Mouse (Mus musculus) brain, embryonic 18.5 days (tissue): ENCODE results near the gene Ghrhr.

Experiments
- DNase-seq: peaks from one replicate; pipeline ENCODE4 v3.0.0-alpha.2; 2012; ENCODE audit warnings: low read depth, low spot score

Gene Ghrhr

GRCm38 (mm10) chr6:55396176-55396575, 20.1 kb downstream of the Ghrhr start:
- peak; percentile 26 for DNase-seq

GRCm38 (mm10) chr6:55396622-55397041, 20.5 kb downstream of the Ghrhr start:
- DNase-seq = no peak

- no peak for DNase-seq
Observed at GRCm38 (mm10) chr6:55398869-55399628, 23.0 kb downstream of the Ghrhr start.

- DNase-seq = peak; percentile 66
Observed at GRCm38 (mm10) chr6:55399910-55400309, 23.8 kb downstream of the Ghrhr start.

GRCm38 (mm10) chr6:55402041-55402776, 26.1 kb downstream of the Ghrhr start:
- no peak for DNase-seq

DNA sequence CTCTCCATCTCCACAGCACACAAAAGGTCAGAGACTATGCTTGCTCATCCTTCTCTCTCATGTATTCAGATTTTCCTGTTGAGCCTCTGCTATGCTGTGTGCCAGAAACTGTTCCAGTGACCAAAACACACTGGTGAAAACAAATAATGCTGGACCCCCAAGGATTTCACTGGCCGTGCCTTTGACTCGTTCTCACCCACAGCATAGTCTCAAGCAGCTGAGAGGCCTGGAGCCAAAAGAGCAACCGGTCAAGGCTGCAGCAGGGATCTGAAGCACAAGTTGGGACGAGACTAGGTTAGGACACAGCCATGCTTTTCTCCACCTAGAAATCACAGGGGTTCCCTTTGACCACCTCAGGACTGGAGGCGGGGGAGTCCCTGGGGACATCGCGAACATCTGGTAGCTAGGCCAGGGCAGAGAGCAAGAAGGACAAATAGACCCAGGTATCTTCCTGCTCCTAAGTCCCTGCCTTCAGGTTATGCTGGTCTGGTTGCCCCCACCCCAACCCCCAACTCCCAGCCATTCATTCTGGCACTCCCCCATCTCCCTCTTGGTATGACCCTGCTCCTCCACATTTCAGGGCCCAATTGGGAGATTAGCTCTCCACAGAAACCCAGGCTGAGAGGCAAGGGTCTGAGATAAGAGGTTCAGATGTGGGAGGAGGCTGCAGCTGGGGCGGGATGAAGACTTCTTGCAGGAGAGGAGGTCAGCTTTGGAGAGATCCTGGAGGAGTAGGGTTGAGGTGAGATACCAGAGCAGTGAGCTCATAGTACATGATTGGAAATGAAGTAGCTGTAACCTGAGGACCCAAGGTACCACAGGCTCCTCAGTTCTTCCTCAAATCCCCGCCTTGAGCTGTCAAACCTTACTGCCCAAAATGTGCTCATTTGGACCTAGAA, 27.6 kb downstream of the Ghrhr start:
- DNase-seq = no peak

DNA sequence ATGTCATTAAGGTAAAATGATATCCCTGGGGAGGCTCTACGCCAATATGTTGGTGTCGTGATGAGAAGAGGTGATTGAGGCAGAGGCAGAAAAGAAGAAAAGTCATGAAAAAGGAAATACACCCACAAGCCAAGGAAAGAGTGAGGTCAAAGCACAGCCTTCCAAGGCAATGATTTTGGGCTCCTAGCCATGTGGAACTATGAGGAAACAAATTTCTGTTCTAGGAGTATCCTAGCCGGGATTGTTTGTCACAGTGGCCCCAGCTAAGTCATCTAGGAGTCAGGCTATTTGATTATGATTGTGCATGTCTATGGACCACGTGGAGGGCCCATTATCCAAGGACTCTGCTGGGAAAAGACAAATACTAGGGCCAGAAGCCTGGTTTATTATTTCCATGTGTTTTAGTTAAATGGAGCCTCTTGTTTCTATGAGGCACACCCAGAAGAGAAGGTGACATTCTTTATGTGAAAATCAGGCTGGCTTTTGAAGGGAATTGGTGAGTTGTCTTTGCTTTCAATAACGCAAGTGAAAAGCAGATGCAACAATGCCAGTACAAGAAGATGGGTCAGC, 28.4 kb downstream of the Ghrhr start:
- no peak for DNase-seq

GRCm38 (mm10) chr6:55407345-55407744, 31.2 kb downstream of the Ghrhr start:
- DNase-seq = no peak

GRCm38 (mm10) chr6:55410119-55410775, 34.2 kb downstream of the Ghrhr start:
- no peak for DNase-seq

DNA sequence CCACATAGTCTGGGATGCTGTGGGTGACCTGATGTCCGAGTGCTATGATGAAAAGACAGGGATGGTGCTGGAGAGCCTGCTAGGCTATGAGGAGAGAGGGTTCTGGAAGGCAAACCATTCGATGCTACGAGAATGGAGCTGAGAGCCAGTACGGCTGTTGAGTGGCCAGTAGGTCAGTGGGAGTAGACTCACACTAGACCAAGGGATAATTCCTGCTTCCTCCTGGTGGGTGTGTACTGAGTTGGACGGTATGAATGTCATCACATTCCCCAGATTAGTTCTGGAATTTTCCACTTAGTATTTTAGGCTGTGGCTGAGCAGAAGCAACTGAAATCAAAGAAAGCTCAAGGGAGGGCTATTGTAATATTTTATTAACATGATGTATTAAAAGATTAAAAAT, 34.9 kb downstream of the Ghrhr start:
- no peak for DNase-seq

- no peak for DNase-seq
Observed at GRCm38 (mm10) chr6:55416202-55416601, 40.1 kb downstream of the Ghrhr start.

- DNase-seq = no peak
Observed at GRCm38 (mm10) chr6:55418746-55419410, 42.8 kb downstream of the Ghrhr start.

DNA sequence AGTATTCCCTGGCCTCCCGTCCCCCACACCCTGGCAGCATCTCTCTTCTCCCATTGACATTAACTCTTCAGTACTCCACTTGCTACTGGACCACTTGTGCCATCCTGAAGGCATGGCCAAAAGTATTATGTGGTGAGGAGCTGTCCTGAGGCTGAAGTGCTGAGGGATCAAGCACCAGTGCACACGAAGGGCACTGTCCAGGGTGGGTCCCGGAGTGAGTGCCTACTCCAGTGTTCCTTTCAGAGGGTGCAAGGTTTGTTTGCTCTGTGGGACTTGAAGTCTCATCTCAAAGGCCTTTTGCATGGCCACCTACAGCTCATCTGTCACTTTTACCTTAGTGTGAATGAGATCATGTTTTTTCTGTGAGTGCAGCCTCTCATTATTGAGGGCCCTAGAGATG, 44.3 kb downstream of the Ghrhr start:
- DNase-seq = no peak

DNA sequence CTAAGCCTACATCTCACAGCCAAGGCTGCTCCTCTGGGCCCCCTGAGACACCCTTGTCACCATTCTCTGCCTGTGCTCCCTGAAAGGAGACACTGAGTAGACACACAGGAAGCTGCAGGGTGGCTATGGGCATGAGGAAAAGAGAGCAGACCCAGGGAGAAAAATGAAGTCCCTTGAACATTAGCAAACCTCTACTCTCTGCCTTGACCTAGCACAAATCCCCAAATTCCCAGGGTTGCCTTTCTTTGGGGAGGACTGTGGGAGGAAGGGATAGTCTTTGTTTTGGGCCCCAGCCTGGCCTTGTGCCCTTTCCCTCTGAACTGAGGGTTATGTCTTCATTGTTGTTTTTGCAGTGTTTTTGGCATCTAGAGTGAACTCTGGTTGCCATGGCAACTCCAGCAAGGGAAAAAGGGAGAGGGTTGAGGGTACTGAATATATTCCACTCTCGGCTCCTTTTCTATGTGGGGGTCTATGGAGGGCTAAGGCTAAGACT, 44.8 kb downstream of the Ghrhr start:
- DNase-seq = no peak

DNA sequence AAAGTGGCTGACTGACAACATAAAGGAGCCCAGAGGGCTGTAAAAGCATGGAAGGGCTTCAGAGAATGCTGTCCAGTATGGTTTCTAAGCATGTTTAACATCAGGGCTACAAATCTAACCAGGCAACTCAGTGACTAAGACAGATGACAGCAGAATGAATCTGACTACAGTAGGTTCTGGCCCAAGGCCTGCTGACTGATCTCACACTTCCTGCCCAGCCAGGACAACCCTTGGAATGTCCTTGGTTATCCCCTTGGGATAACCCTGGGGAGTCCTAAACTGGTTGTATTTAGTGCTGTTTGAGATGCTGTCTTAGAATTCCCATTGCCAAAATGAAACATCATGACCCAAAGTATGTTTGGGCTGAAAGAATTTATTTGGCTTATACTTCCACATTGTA, 56.0 kb downstream of the Ghrhr start:
- DNase-seq = no peak

GRCm38 (mm10) chr6:55434360-55434759, 58.3 kb downstream of the Ghrhr start:
- no peak for DNase-seq

DNA sequence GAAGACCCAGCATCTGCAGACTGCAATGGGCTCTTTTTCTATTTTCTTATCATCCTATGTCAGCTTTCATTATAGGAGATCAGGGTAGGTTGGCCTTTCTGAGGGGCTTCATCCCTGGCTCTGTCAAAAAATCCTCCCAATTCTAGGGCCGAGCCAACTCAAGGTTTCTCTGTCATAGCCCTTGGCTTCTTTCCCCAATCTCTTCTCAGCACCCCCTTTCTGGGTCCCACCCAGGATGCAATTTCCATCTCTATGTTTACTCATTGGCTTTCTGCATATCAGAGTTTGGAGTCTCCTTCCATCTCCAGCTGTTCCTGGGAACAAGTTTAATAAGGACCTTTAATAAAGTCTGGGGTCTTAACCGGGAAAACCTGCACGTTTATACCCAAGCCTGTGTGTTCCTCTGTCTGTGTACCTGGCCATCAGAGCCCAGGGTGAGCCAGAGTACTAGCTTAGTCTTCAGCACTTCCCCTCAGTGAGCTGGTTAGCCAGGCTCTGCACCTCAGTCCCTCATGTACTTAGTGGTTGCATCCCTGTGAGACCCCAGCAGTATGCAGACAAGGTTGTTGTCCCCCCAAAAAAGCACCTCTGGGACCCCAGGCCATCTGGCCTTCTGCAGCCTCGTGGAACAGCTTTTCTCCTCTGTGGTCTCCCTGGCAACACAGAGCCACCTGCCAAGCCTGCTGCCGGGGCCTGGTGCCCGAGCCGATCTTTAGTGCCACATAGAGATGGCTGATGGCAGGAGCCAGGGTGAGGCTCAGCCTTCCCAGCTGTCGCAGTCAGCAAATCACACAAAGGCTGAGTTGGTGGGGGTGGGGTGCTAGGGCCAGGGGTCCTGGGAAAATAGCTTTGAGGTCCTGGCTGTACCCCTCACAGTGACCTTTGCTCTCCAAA, 59.4 kb downstream of the Ghrhr start:
- no peak for DNase-seq

- no peak for DNase-seq
Observed at GRCm38 (mm10) chr6:55437919-55438318, 61.8 kb downstream of the Ghrhr start.
